Mouse (Mus musculus) testis, adult 2 months (tissue): ENCODE data around the gene A830005F24Rik. TPM values are rescaled to one million over a fixed set of nuclear protein-coding genes. Genes with fewer than 3 reads are reported as not detected.

ENCODE experiments used
- H3K27ac ChIP-seq: fragments of 200-500 bp; 2 replicates; pipeline ENCODE4 v1.5.1; 2012; ENCODE audit warnings: low read depth, low read length; ENCODE audit not compliant: control insufficient read depth, insufficient read depth
- H3K27me3 ChIP-seq: fragments of 200-500 bp; 2 replicates; pipeline ENCODE4 v1.6.1; 2012; ENCODE audit warnings: mild to moderate bottlenecking, low read length, moderate library complexity; ENCODE audit not compliant: control insufficient read depth, insufficient read depth
- H3K36me3 ChIP-seq: fragments of 200-500 bp; 2 replicates; pipeline ENCODE4 v1.6.1; 2012; ENCODE audit warnings: mild to moderate bottlenecking, low read length; ENCODE audit not compliant: control insufficient read depth, insufficient read depth
- H3K4me1 ChIP-seq: fragments of 200-500 bp; 2 replicates; pipeline ENCODE4 v1.6.1; 2012; ENCODE audit warnings: low read length; ENCODE audit not compliant: control insufficient read depth, insufficient read depth
- H3K4me3 ChIP-seq: fragments of 200-500 bp; 2 replicates; pipeline ENCODE4 v1.5.1; 2012; ENCODE audit warnings: low read depth, mild to moderate bottlenecking, low read length, moderate library complexity, mixed read lengths; ENCODE audit not compliant: control insufficient read depth
- CTCF ChIP-seq: fragments of 200-500 bp; IDR thresholded peaks from 2 replicates; pipeline ENCODE4 v1.5.1; 2012; ENCODE audit warnings: low read depth, mild to moderate bottlenecking, inconsistent platforms, low read length, moderate library complexity; ENCODE audit not compliant: control insufficient read depth, insufficient read depth, insufficient replicate concordance
- POLR2A ChIP-seq: fragments of 200-500 bp; IDR thresholded peaks from 2 replicates; pipeline ENCODE4 v1.6.1; 2012; ENCODE audit warnings: low read depth, mild to moderate bottlenecking, inconsistent platforms, low read length, moderate library complexity; ENCODE audit not compliant: control insufficient read depth
- polyA plus RNA-seq: library from polyadenylated mRNA; depleted of rRNA; stranded (reverse); fragments of >200 nt; gene quantifications from 2 replicates; pipeline ENCODE4 v1.2.3, GENCODE M21; 2012

The A830005F24Rik gene
- polyA plus RNA-seq, 1 experiment = 0.15 TPM

DNA sequence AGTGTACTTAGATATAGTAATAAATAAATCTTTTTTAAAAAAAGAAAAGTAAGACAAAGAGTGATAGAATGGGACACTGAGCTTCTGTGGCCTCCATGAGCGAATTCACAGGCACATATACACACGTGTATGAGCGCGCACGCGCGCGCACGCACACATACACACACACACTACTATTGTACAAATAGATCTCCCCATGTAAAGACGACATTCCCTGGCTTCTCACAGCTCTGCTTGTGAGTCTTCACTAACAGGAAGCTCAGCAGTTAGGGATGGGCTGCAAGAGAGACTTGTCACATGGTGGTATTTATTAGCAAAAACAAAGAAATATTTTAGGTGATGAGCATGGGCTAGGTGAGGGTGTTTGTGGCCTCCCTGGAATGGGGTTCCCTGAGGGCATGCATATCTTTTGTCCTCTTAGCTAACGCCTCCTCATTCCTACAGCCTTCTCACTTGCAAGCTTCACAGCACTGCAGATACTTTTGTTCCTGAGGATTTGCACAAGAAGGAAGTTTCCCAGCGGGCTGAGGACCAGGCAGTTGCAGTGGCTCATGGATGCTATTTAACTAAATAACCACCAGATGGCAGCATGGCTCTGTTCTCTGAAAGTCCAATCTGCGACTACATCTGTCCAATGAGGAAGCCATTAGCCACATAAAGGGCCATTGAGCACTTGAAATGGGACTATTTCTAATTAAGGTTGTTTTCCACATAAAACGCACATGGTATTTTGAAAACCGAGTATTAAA lies 14.9 kb downstream of the A830005F24Rik start:
- TF ChIP-seq POLR2A = no peak
- TF ChIP-seq CTCF = peak; percentile 50; the same call in 1 of the 2 replicates
- H3K27ac ChIP-seq = no peak overlapping the region

DNA sequence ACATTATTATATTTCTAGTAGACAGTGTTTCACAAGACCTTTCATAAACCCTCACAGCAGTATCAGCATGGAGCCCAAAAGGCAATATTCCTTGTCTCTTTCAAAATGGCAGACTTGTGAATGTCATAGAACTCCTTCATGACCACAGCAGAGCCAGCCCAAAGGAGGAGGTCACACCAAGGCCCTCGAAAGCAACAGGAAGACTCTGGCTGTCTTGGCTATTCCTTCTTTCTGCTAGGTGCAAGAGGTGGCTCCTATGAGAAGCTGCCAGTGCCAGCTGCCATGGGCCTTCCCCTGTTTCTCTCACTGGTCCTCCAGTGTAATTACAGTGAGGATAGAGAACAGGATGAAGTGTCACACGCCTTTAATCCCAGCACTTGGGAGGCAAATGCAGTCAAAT lies 15.7 kb downstream of the A830005F24Rik start:
- Histone ChIP-seq H3K36me3 (no peaks in the 10 kb centered on the region), H3K27me3 (no peaks in the 10 kb centered on the region), H3K27ac (no peak overlapping the region), H3K4me3 (no peak overlapping the region), H3K4me1 (peaks cover 2% of the 10 kb centered on the region; the same call in 1 of the 2 replicates)
- no peak for TF ChIP-seq CTCF

More for the DNA sequence above, 14.9 kb downstream of the A830005F24Rik start:
- H3K36me3 ChIP-seq = no peaks in the 10 kb centered on the region
- H3K27me3 ChIP-seq = no peaks in the 10 kb centered on the region
- H3K4me1 ChIP-seq = peaks cover 2% of the 10 kb centered on the region; the same call in 1 of the 2 replicates
- no peak overlapping the region for H3K4me3 ChIP-seq

DNA sequence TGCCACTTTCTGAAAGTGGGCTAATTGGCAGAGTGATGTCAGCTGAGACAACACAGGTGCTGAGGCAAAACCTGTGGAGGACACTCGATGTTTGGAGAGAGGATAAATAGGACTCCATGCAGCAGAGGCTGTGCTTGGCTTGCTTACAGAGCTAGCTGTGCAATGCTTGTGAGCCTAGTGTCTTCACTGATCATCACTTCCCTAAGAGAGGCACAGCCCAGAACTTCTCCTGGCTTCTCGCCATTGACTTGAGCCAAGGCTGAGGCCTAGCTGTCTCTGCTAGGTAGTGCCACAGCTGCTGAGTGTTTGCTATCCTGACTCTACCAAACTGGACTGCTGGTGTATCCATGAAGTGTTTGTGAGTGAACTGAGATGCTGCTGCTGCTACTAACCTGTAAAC lies 17.3 kb downstream of the A830005F24Rik start:
- Histone ChIP-seq H3K27ac (no peak overlapping the region), H3K27me3 (no peaks in the 10 kb centered on the region), H3K36me3 (no peaks in the 10 kb centered on the region), H3K4me3 (no peak overlapping the region), H3K4me1 (peaks cover 2% of the 10 kb centered on the region; the same call in 1 of the 2 replicates)
- TF ChIP-seq POLR2A (no peak), CTCF (no peak)

DNA sequence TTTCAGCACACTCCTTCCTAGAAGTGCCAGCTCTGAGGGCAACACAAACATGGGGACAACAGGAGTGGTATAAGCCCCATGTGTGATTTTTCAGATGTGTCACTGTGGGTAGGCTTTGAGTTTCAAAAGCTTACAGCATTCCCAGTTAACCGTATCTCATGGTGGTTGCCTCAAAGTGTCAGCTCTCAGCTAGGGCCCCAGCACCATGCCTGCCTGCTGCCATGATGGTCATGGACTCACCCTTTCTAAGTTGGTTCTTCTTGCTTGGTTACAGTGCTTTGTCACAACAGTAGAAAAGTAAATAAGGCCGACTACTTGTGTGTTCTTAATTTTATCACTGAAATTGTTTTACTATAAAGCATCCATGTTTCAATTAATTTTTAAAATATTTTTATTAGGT lies 18.1 kb downstream of the A830005F24Rik start:
- H3K4me1 ChIP-seq = peaks cover 2% of the 10 kb centered on the region; the same call in 1 of the 2 replicates
- H3K27ac ChIP-seq = no peak overlapping the region
- no peak for TF ChIP-seq CTCF
- no peak for TF ChIP-seq POLR2A
- no peak overlapping the region for H3K4me3 ChIP-seq
- H3K36me3 ChIP-seq = no peaks in the 10 kb centered on the region
- H3K27me3 ChIP-seq = no peaks in the 10 kb centered on the region

DNA sequence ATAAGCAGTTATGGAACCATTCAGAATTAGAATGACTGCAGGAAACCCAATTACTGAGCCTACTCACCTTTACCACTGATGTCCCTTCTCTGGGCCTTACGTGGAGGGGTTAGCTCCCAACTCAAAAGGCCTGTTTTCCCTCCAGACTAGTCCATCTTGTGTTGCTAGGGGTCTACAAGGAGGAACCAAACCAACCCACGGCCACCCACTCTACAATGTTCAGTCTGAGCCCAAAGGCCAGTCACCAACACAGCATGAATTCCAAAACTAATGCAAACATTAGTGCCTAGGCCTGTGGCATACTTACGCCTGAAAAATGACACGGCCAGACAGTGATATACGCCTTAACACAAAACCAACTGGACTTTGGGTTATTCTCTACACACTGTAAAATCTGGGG lies 20.1 kb downstream of the A830005F24Rik start:
- Histone ChIP-seq H3K36me3 (no peaks in the 10 kb centered on the region), H3K4me3 (no peak overlapping the region), H3K27me3 (no peaks in the 10 kb centered on the region), H3K27ac (no peak overlapping the region), H3K4me1 (peaks cover 2% of the 10 kb centered on the region; the same call in 1 of the 2 replicates)
- TF ChIP-seq POLR2A = no peak
- no peak for TF ChIP-seq CTCF

DNA sequence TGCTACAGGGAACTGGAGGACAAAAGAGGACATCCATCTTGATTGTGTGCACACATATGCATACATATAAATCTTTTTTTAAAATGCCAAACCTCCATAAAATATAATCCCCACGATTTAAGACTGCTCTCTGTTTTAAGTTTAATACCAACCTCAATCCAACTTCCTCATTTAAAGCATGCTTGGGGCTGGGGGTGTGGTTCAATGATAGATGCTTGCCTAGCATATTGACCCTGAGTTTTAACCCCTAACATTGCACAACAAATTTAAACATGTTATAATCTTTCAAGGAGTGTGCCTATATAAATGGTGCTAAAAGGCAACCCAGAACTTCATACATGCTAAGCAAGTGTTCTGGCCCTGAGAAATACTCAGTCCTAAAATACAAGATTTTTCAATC lies 27.1 kb downstream of the A830005F24Rik start:
- H3K4me3 ChIP-seq = no peak overlapping the region

DNA sequence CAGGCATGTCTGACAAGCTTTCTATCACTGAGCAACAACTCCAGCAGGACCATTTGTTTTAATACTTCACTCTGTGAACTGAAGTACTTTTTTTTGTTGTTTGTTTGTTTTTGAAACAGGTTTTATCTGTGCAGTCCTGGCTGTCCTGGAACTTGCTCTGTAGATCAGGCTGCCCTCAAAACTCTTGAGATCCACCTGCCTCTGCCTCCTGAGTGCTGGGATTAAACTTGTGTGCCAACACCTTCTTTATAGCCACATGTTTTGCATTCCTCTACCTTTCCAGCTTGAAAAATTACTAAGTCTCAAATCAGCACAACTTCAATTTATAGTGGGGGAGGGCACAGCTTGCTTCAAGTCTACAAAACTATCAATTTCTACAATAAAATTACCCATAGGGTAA lies 31.0 kb downstream of the A830005F24Rik start:
- Histone ChIP-seq H3K4me3 (peak overlapping the region; percentile 43; the same call in 1 of the 2 replicates), H3K27me3 (no peaks in the 10 kb centered on the region), H3K36me3 (no peaks in the 10 kb centered on the region), H3K4me1 (no peaks in the 10 kb centered on the region), H3K27ac (no peak overlapping the region)
- TF ChIP-seq CTCF (no peak), POLR2A (no peak)

More for the DNA sequence above, 27.1 kb downstream of the A830005F24Rik start:
- TF ChIP-seq CTCF (no peak), POLR2A (no peak)
- Histone ChIP-seq H3K4me1 (no peaks in the 10 kb centered on the region), H3K27me3 (no peaks in the 10 kb centered on the region), H3K36me3 (no peaks in the 10 kb centered on the region), H3K27ac (no peak overlapping the region)

DNA sequence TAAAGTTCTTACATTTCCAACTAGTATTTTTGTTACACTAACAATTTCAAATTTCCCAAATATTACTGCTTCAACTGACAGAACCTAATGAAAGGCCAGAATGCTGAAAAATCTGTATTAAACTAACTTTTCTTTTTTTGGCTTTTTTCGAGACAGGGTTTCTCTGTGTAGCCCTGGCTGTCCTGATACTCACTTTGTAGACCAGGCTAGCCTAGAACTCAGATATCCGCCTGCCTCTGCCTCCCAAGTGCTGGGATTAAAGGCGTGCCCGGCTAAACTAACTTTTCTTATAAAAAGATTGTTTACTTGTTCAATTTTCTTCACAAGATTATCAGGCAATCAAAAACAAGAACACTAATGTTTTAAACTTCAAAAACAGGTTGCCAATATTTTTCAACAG lies 31.5 kb downstream of the A830005F24Rik start:
- no peaks in the 10 kb centered on the region for H3K27me3 ChIP-seq
- peak overlapping the region; percentile 36; the same call in 1 of the 2 replicates for H3K27ac ChIP-seq
- H3K36me3 ChIP-seq = no peaks in the 10 kb centered on the region
- peak overlapping the region; percentile 100 for H3K4me3 ChIP-seq
- TF ChIP-seq POLR2A (no peak), CTCF (no peak)
- no peaks in the 10 kb centered on the region; the same call in 1 of the 2 replicates for H3K4me1 ChIP-seq
